Mouse (Mus musculus) E14TG2a.4 (cell line): ENCODE results near the gene Chuk.
A peak's percentile ranks its signal among the peaks of the same experiment; 100 is the strongest.

Experiments used
- CTCF ChIP-seq: conservative IDR thresholded peaks from 2 replicates; pipeline ENCODE4 v1.5.1; 2014; ENCODE audit warnings: low read length
- NANOG ChIP-seq: IDR thresholded peaks from 2 replicates; pipeline ENCODE4 v1.6.1; 2014; ENCODE audit warnings: borderline replicate concordance, low read length, mixed read lengths

DNA sequence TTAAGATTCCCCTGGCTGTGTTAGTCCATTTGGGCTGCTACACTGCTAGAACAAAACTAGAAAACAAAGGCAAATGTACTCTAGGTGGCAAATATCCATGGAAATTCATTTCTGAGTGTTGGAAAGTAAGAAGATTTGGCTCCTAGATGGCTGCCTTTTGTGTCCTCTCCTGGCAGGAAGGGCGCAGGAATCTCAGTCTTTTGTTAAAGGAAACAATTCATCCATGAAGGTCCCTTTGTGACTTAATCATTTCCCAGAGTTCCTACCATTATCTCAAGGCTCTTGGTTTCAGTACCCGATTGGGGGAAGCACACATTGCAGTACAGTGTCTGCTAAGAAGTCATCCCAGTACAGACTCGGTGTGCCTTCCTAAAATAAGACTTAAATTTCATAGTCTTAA is 21.0 kb downstream of the Chuk start:
- no peak for TF ChIP-seq CTCF
- peak; percentile 81; the same call in 1 of the 2 replicates for TF ChIP-seq NANOG
